Mouse (Mus musculus) E14TG2a.4 (cell line): ENCODE measurements around the gene Bfar.
"Not testable (repeated sequence)": the region's sequence is repeated elsewhere in the genome, so short reads cannot be mapped to it uniquely, and the experiment has no call there.

ENCODE experiments used
- H3K27me3 ChIP-seq: 2 replicates; pipeline ENCODE4 v1.6.1; 2014; ENCODE audit warnings: low read length, control low read depth; ENCODE audit not compliant: insufficient read depth
- H3K36me3 ChIP-seq: 2 replicates; pipeline ENCODE4 v1.6.1; 2014; ENCODE audit warnings: low read length, control low read depth; ENCODE audit not compliant: insufficient read depth
- H3K4me1 ChIP-seq: replicated peaks from 2 replicates; pipeline ENCODE4 v1.6.1; 2014; ENCODE audit warnings: low read depth, low read length, control low read depth
- H3K4me3 ChIP-seq: replicated peaks from 2 replicates; pipeline ENCODE4 v1.5.1; 2014; ENCODE audit warnings: mild to moderate bottlenecking, low read length
- H3K9me3 ChIP-seq: 2 replicates; pipeline ENCODE4 v1.6.1; 2014; ENCODE audit warnings: low read length, control low read depth
- CTCF ChIP-seq: conservative IDR thresholded peaks from 2 replicates; pipeline ENCODE4 v1.5.1; 2014; ENCODE audit warnings: low read length
- NANOG ChIP-seq: IDR thresholded peaks from 2 replicates; pipeline ENCODE4 v1.6.1; 2014; ENCODE audit warnings: borderline replicate concordance, low read length, mixed read lengths
- POU5F1 ChIP-seq: IDR thresholded peaks from 2 replicates; pipeline ENCODE4 v1.6.1; 2014; ENCODE audit warnings: low read length, borderline replicate concordance

The Bfar gene

GRCm38 (mm10) chr16:13748813-13749212 is 77.2 kb downstream of the Bfar start:
- TF ChIP-seq NANOG = peak; percentile 99
- H3K36me3 ChIP-seq, H3K27me3 ChIP-seq: not testable (repeated sequence)
- peaks cover 59% of the 10 kb centered on the region for H3K4me1 ChIP-seq
- peak overlapping the region; percentile 30; the same call in 1 of the 2 replicates for H3K4me3 ChIP-seq
- H3K9me3 ChIP-seq = peaks cover 18% of the 10 kb centered on the region

GRCm38 (mm10) chr16:13749306-13749705 is 77.6 kb downstream of the Bfar start:
- Histone ChIP-seq H3K9me3 (peaks cover 18% of the 10 kb centered on the region), H3K27me3 (no peaks in the 10 kb centered on the region)
- no peak for TF ChIP-seq POU5F1
- TF ChIP-seq CTCF = no peak
- peak; percentile 83 for TF ChIP-seq NANOG

GRCm38 (mm10) chr16:13749981-13750380 is 78.3 kb downstream of the Bfar start:
- H3K36me3 ChIP-seq = peaks cover 5% of the 10 kb centered on the region; the same call in 1 of the 2 replicates
- H3K27me3 ChIP-seq = no peaks in the 10 kb centered on the region
- no peak for TF ChIP-seq CTCF
- TF ChIP-seq NANOG = peak; percentile 92
- H3K4me3 ChIP-seq = peak overlapping the region; percentile 59
- peaks cover 18% of the 10 kb centered on the region for H3K9me3 ChIP-seq
- H3K4me1 ChIP-seq = peaks cover 49% of the 10 kb centered on the region

More at GRCm38 (mm10) chr16:13749306-13749705, 77.6 kb downstream of the Bfar start:
- H3K4me3 ChIP-seq = peak overlapping the region; percentile 59; the same call in 1 of the 2 replicates
- H3K4me1 ChIP-seq = peaks cover 54% of the 10 kb centered on the region
- peaks cover 5% of the 10 kb centered on the region; the same call in 1 of the 2 replicates for H3K36me3 ChIP-seq

GRCm38 (mm10) chr16:13750626-13751025 is 79.0 kb downstream of the Bfar start:
- H3K9me3 ChIP-seq = peaks cover 18% of the 10 kb centered on the region
- peak overlapping the region; percentile 37; the same call in 1 of the 2 replicates for H3K4me3 ChIP-seq
- TF ChIP-seq POU5F1 = no peak
- peaks cover 46% of the 10 kb centered on the region for H3K4me1 ChIP-seq
- H3K27me3 ChIP-seq = no peaks in the 10 kb centered on the region
- H3K36me3 ChIP-seq = peaks cover 5% of the 10 kb centered on the region; the same call in 1 of the 2 replicates
